Mouse (Mus musculus) erythroblast, adult 5-6 weeks (primary cell): ENCODE measurements around the gene Aqp8. TPM values are rescaled to one million over a fixed set of nuclear protein-coding genes. Genes with fewer than 3 reads are reported as not detected.
A peak's percentile ranks its signal among the peaks of the same experiment; 100 is the strongest.

ENCODE experiments used
- ATAC-seq: replicated peaks from 2 replicates; pipeline ENCODE4 v1.8.0; 2016; ENCODE audit warnings: moderate number of reproducible peaks, mild to moderate bottlenecking, moderate TSS enrichment, inconsistent platforms; ENCODE audit not compliant: poor library complexity, low FRiP score, severe bottlenecking
- total RNA-seq, 2 experiments: library from RNA; stranded (forward) in 1 of 2; stranded (reverse) in 1 of 2; fragments of 150-400 nt in 1 of 2; fragments of 200-764, 138-1000 nt in 1 of 2; gene quantifications; 2 replicates each; pipeline versions ENCODE4 v1.2.3 to v1.2.4; 2015 to 2017; ENCODE audit warnings: low replicate concordance in 2 of 2

Aqp8 gene
- total RNA-seq, 2 experiments from 2014 or later, result not detected

GRCm38 (mm10) chr7:123465692-123466387 lies 3.7 kb downstream of the Aqp8 start:
- ATAC-seq, result 0 out of 2 replicates have a peak, but pooled peaks have one; percentile 54

- ATAC-seq, result no peak
These were observed 5.9 kb downstream of the Aqp8 start for GRCm38 (mm10) chr7:123467961-123468360.

GRCm38 (mm10) chr7:123487703-123488102 lies 25.6 kb downstream of the Aqp8 start:
- no peak for ATAC-seq

- ATAC-seq, result no peak
These were observed 37.6 kb downstream of the Aqp8 start for GRCm38 (mm10) chr7:123499481-123500238.

GRCm38 (mm10) chr7:123500239-123501219 lies 38.4 kb downstream of the Aqp8 start, which contains the start of gene Zkscan2:
TSS of gene Zkscan2 (minus strand) at chr7:123500449.
- ATAC-seq, result 0 out of 2 replicates have a peak, but pooled peaks have one; percentile 25

GRCm38 (mm10) chr7:123503358-123503757 lies 41.3 kb downstream of the Aqp8 start:
- no peak for ATAC-seq

- no peak for ATAC-seq
These were observed 45.9 kb downstream of the Aqp8 start for GRCm38 (mm10) chr7:123507946-123508345.

Other genes with a start within 250 kb of the Aqp8 start
- gene Slc5a11, start 247.5 kb upstream of the Aqp8 start, total RNA-seq (2015; ENCODE audit: low replicate concordance), result 2.7 TPM in 1 of 2 replicates, not detected in the other
- 1.5 TPM in 1 of 2 replicates, not detected in the other for gene Slc5a11, start 247.5 kb upstream of the Aqp8 start, total RNA-seq (2017; ENCODE audit: low replicate concordance)
- 2.9 and 14.0 TPM in 2 replicates for gene Lcmt1, start 92.5 kb upstream of the Aqp8 start, total RNA-seq (2015; ENCODE audit: low replicate concordance)
- 7.8 and 18.0 TPM in 2 replicates for gene Lcmt1, start 92.5 kb upstream of the Aqp8 start, total RNA-seq (2017; ENCODE audit: low replicate concordance)
- 16.5 and 24.5 TPM in 2 replicates for gene Arhgap17, start 92.4 kb upstream of the Aqp8 start, total RNA-seq (2015; ENCODE audit: low replicate concordance)
- gene Arhgap17, start 92.4 kb upstream of the Aqp8 start, total RNA-seq (2017; ENCODE audit: low replicate concordance), result 5.4 and 7.2 TPM in 2 replicates
- gene Zkscan2, start 38.2 kb downstream of the Aqp8 start, total RNA-seq (2015; ENCODE audit: low replicate concordance), result not detected in 2 replicates
- 0.17 TPM in 1 of 2 replicates, not detected in the other for gene Zkscan2, start 38.2 kb downstream of the Aqp8 start, total RNA-seq (2017; ENCODE audit: low replicate concordance)